Mouse (Mus musculus) heart, adult 2 months (tissue): ENCODE data around the gene Slc7a6. TPM values are rescaled to one million over a fixed set of nuclear protein-coding genes. Genes with fewer than 3 reads are reported as not detected.
A peak's percentile ranks its signal among the peaks of the same experiment; 100 is the strongest.

Experiments used
- DNase-seq, 2 experiments: peaks; one replicate each; pipeline ENCODE4 v3.0.0; 2021
- H3K27ac ChIP-seq: fragments of 200-600 bp; 2 replicates; pipeline ENCODE4 v1.8.1; 2022
- H3K27me3 ChIP-seq: fragments of 200-500 bp; 2 replicates; pipeline ENCODE4 v1.6.1; 2012; ENCODE audit warnings: mild to moderate bottlenecking, low read length, inconsistent platforms, mixed read lengths; ENCODE audit not compliant: control insufficient read depth, insufficient read depth
- H3K36me3 ChIP-seq: fragments of 200-500 bp; 2 replicates; pipeline ENCODE4 v1.6.1; 2012; ENCODE audit warnings: low read length, inconsistent platforms; ENCODE audit not compliant: control insufficient read depth, insufficient read depth
- H3K4me1 ChIP-seq: fragments of 200-500 bp; 2 replicates; pipeline ENCODE4 v1.6.1; 2011; ENCODE audit warnings: low read length; ENCODE audit not compliant: control insufficient read depth, insufficient read depth
- H3K4me3 ChIP-seq: fragments of 200-600 bp; 2 replicates; pipeline ENCODE4 v1.8.1; 2022
- H3K79me2 ChIP-seq: fragments of 200-500 bp; replicated peaks from 2 replicates; pipeline ENCODE4 v1.6.1; 2012; ENCODE audit warnings: mild to moderate bottlenecking, inconsistent platforms, low read length, moderate library complexity, mixed read lengths; ENCODE audit not compliant: control insufficient read depth, insufficient read depth
- H3K9ac ChIP-seq: fragments of 200-500 bp; 2 replicates; pipeline ENCODE4 v1.6.1; 2012; ENCODE audit warnings: low read depth, mild to moderate bottlenecking, control low read depth, inconsistent platforms, low read length, mixed read lengths
- CTCF ChIP-seq: fragments of 200-600 bp; IDR thresholded peaks from 2 replicates; pipeline ENCODE4 v1.8.1; 2022; ENCODE audit warnings: antibody characterized with exemption, mild to moderate bottlenecking, moderate library complexity
- EP300 ChIP-seq: fragments of 200-500 bp; IDR thresholded peaks from 2 replicates; pipeline ENCODE4 v1.6.1; 2011; ENCODE audit warnings: low read depth, low read length, control low read depth; ENCODE audit not compliant: insufficient read depth
- POLR2A ChIP-seq: fragments of 200-500 bp; IDR thresholded peaks from 2 replicates; pipeline ENCODE4 v1.6.1; 2011; ENCODE audit warnings: mild to moderate bottlenecking, low read depth, low read length, control low read depth; ENCODE audit not compliant: insufficient read depth
- WGBS: fragments of 180-500 bp; shearing (Covaris S2); methylation state at CpG from one replicate; pipeline ENCODE4 v1.1.7; 2018; 5-methylcytosine and 5-hydroxymethylcytosine counted together
- intact Hi-C: fragments of 180-260 bp; cut with DNase I; formaldehyde crosslinking; loops from one replicate; pipeline ENCODE4 v1.15.1; 2025
- long read RNA-seq: library from polyadenylated mRNA; stranded (forward); transcript quantifications from one replicate; pipeline ENCODE4 v2.0.0, GENCODE M21; 2021
- polyA plus RNA-seq: library from polyadenylated mRNA; depleted of rRNA; stranded (reverse); fragments of >200 nt; gene quantifications from 2 replicates; pipeline ENCODE4 v1.2.3, GENCODE M21; 2012; rRNA removed
- total RNA-seq, 2 experiments: library from RNA; stranded (reverse); gene quantifications; 2 replicates each; pipeline ENCODE4 v1.2.3; 2021

Gene Slc7a6
- total RNA-seq: 10 to 100 TPM; 10.2 to 10.8 TPM
- 14.7 and 17.4 TPM in 2 replicates for polyA plus RNA-seq
- long read RNA-seq: 0 reads

- H3K9ac ChIP-seq: peak within 1 kb of the TSS; percentile 78
- peak within 1 kb of the TSS; percentile 73 for H3K27ac ChIP-seq
- no peaks in the 10 kb centered on the region for H3K79me2 ChIP-seq
- H3K4me3 ChIP-seq: peak within 1 kb of the TSS; percentile 87
- intact Hi-C loops: loop anchor here (2.0 kb wide), 2 partner anchors 28 to 42 kb away; partner anchors contain the start of genes Prmt7 and Slc7a6os
- under 1% methylated on average over 59 of the region's 59 CpGs for WGBS
- no peaks in the 10 kb centered on the region for H3K36me3 ChIP-seq
- no peaks in the 10 kb centered on the region for H3K27me3 ChIP-seq
- peak; percentile 92 to 93 for DNase-seq
- no peaks in the 10 kb centered on the region; the same call in 1 of the 2 replicates for H3K4me1 ChIP-seq
- TF ChIP-seq POLR2A (no peak; the same call in 1 of the 2 replicates), CTCF (peak; percentile 48), EP300 (no peak)
Measured at GRCm38 (mm10) chr8:106168356-106169016, at the start of gene Slc7a6. Gene Slc7a6, plus strand, starts transcription at chr8:106168857.

- H3K4me1 ChIP-seq: no peaks in the 10 kb centered on the region
- no peaks in the 10 kb centered on the region for H3K79me2 ChIP-seq
- H3K4me3 ChIP-seq: no peak overlapping the region
- 91% methylated on average over 3 of the region's 3 CpGs for WGBS
- intact Hi-C loops: no loop called here
- DNase-seq: no peak
- no peaks in the 10 kb centered on the region; the same call in none of the 2 replicates for H3K36me3 ChIP-seq
- no peak overlapping the region for H3K27ac ChIP-seq
- TF ChIP-seq CTCF: no peak
- no peak for TF ChIP-seq POLR2A
- no peak for TF ChIP-seq EP300
- no peak overlapping the region for H3K9ac ChIP-seq
- no peaks in the 10 kb centered on the region for H3K27me3 ChIP-seq
Measured at GRCm38 (mm10) chr8:106123443-106123842, 45.2 kb upstream of the Slc7a6 start.

- intact Hi-C loops: no loop called here
- no peaks in the 10 kb centered on the region; the same call in 1 of the 2 replicates for H3K36me3 ChIP-seq
- H3K4me3 ChIP-seq: no peak overlapping the region
- H3K27ac ChIP-seq: no peak overlapping the region
- WGBS: 93% methylated on average over 1 of the region's 1 CpGs
- H3K4me1 ChIP-seq: no peaks in the 10 kb centered on the region
- TF ChIP-seq EP300 (no peak), POLR2A (no peak), CTCF (no peak)
- H3K27me3 ChIP-seq: no peaks in the 10 kb centered on the region
- no peak for DNase-seq
- no peaks in the 10 kb centered on the region for H3K79me2 ChIP-seq
- H3K9ac ChIP-seq: no peak overlapping the region
Measured at GRCm38 (mm10) chr8:106126055-106126454, 42.6 kb upstream of the Slc7a6 start.

GRCm38 (mm10) chr8:106127054-106127453 lies 41.6 kb upstream of the Slc7a6 start:
- 73% methylated on average over 3 of the region's 3 CpGs for WGBS
- no peaks in the 10 kb centered on the region for H3K27me3 ChIP-seq
- no peaks in the 10 kb centered on the region for H3K79me2 ChIP-seq
- no peaks in the 10 kb centered on the region for H3K4me1 ChIP-seq
- no peak overlapping the region for H3K9ac ChIP-seq
- TF ChIP-seq POLR2A: no peak
- TF ChIP-seq EP300: no peak
- no peak for TF ChIP-seq CTCF
- H3K27ac ChIP-seq: no peak overlapping the region
- intact Hi-C loops: no loop called here
- no peak overlapping the region for H3K4me3 ChIP-seq
- DNase-seq: no peak
- no peaks in the 10 kb centered on the region; the same call in 1 of the 2 replicates for H3K36me3 ChIP-seq

- TF ChIP-seq POLR2A (no peak), CTCF (no peak), EP300 (no peak)
- peak; percentile 20 to 32 for DNase-seq
- H3K4me1 ChIP-seq: no peaks in the 10 kb centered on the region
- H3K27me3 ChIP-seq: no peaks in the 10 kb centered on the region
- no peak overlapping the region for H3K9ac ChIP-seq
- 89% methylated on average over 10 of the region's 10 CpGs for WGBS
- H3K79me2 ChIP-seq: no peaks in the 10 kb centered on the region
- H3K27ac ChIP-seq: no peak overlapping the region
- intact Hi-C loops: no loop called here
- H3K36me3 ChIP-seq: no peaks in the 10 kb centered on the region; the same call in 1 of the 2 replicates
- no peak overlapping the region for H3K4me3 ChIP-seq
Measured at GRCm38 (mm10) chr8:106127882-106128410, 40.7 kb upstream of the Slc7a6 start.
